Mouse (Mus musculus): ENCODE data around the gene Plekhb1. TPM values are rescaled to one million over a fixed set of nuclear protein-coding genes. Genes with fewer than 3 reads are reported as not detected.

Plekhb1 gene
- polyA plus RNA-seq, 1 experiment from 2014 or later = 16.2 TPM

- Histone ChIP-seq H3K4me1 (replicated peaks; ENCODE audit: control insufficient read depth, insufficient read depth, low read length) (no peaks in the 10 kb centered on the region), H3K27ac (ENCODE audit: low read depth) (no peak overlapping the region), H3K4me3 (ENCODE audit: low read depth, low read length) (no peak overlapping the region), H3K27me3 (replicated peaks; ENCODE audit: control insufficient read depth, insufficient read depth, low read length) (no peaks in the 10 kb centered on the region), H3K9me3 (ENCODE audit: control insufficient read depth, low read length) (no peaks in the 10 kb centered on the region), H3K9ac (ENCODE audit: low read length) (no peak overlapping the region), H3K4me2 (ENCODE audit: low read length) (no peak overlapping the region), H3K36me3 (ENCODE audit: control insufficient read depth, insufficient read depth, low read length) (0 out of 2 replicates have a peak, but pooled peaks cover 3% of the 10 kb centered on the region)
- peak; percentile 37 for DNase-seq (ENCODE audit: low spot score)
- 79% methylated on average over 6 of the region's 6 CpGs for WGBS
- ATAC-seq (replicated peaks; ENCODE audit: low FRiP score, low TSS enrichment, low read depth) = no peak
Measured at GRCm38 (mm10) chr7:100650421-100650820, 11.8 kb downstream of the Plekhb1 start.

GRCm38 (mm10) chr7:100649826-100650225, 12.4 kb downstream of the Plekhb1 start:
- peak; percentile 47 for DNase-seq (ENCODE audit: low spot score)
- 66% methylated on average over 8 of the region's 8 CpGs for WGBS

GRCm38 (mm10) chr7:100649095-100649494, 13.1 kb downstream of the Plekhb1 start:
- no peaks in the 10 kb centered on the region for H3K27me3 ChIP-seq (replicated peaks; ENCODE audit: control insufficient read depth, insufficient read depth, low read length)
- no peak overlapping the region for H3K4me2 ChIP-seq (ENCODE audit: low read length)
- DNase-seq (ENCODE audit: low spot score) = peak; percentile 43
- 0 out of 2 replicates have a peak, but pooled peaks cover 3% of the 10 kb centered on the region for H3K36me3 ChIP-seq (ENCODE audit: control insufficient read depth, insufficient read depth, low read length)
- H3K4me1 ChIP-seq (replicated peaks; ENCODE audit: control insufficient read depth, insufficient read depth, low read length) = no peaks in the 10 kb centered on the region
- H3K4me3 ChIP-seq (ENCODE audit: low read depth, low read length) = no peak overlapping the region
- no peak for ATAC-seq (replicated peaks; ENCODE audit: low FRiP score, low TSS enrichment, low read depth)
- no peaks in the 10 kb centered on the region for H3K9me3 ChIP-seq (ENCODE audit: control insufficient read depth, low read length)
- no peak overlapping the region for H3K27ac ChIP-seq (ENCODE audit: low read depth)
- 76% methylated on average over 4 of the region's 4 CpGs for WGBS
- H3K9ac ChIP-seq (ENCODE audit: low read length) = no peak overlapping the region

More at GRCm38 (mm10) chr7:100649826-100650225, 12.4 kb downstream of the Plekhb1 start:
- Histone ChIP-seq H3K9me3 (ENCODE audit: control insufficient read depth, low read length) (no peaks in the 10 kb centered on the region), H3K27ac (ENCODE audit: low read depth) (no peak overlapping the region), H3K9ac (ENCODE audit: low read length) (no peak overlapping the region), H3K4me1 (replicated peaks; ENCODE audit: control insufficient read depth, insufficient read depth, low read length) (no peaks in the 10 kb centered on the region), H3K36me3 (ENCODE audit: control insufficient read depth, insufficient read depth, low read length) (0 out of 2 replicates have a peak, but pooled peaks cover 3% of the 10 kb centered on the region), H3K27me3 (replicated peaks; ENCODE audit: control insufficient read depth, insufficient read depth, low read length) (no peaks in the 10 kb centered on the region), H3K4me3 (ENCODE audit: low read depth, low read length) (no peak overlapping the region), H3K4me2 (ENCODE audit: low read length) (no peak overlapping the region)
- ATAC-seq (replicated peaks; ENCODE audit: low FRiP score, low TSS enrichment, low read depth) = no peak

- WGBS = 35% methylated on average over 3 of the region's 3 CpGs
- no peak for ATAC-seq (replicated peaks; ENCODE audit: low FRiP score, low TSS enrichment, low read depth)
Measured at GRCm38 (mm10) chr7:100645147-100645546, 17.1 kb downstream of the Plekhb1 start.

GRCm38 (mm10) chr7:100642413-100642812, 19.8 kb downstream of the Plekhb1 start:
- Histone ChIP-seq H3K36me3 (ENCODE audit: control insufficient read depth, insufficient read depth, low read length) (peaks cover 30% of the 10 kb centered on the region), H3K4me3 (ENCODE audit: low read depth, low read length) (no peak overlapping the region), H3K27ac (ENCODE audit: low read depth) (0 out of 2 replicates have a peak overlapping the region, but pooled peaks have one; percentile 25), H3K27me3 (replicated peaks; ENCODE audit: control insufficient read depth, insufficient read depth, low read length) (no peaks in the 10 kb centered on the region), H3K9me3 (ENCODE audit: control insufficient read depth, low read length) (no peaks in the 10 kb centered on the region), H3K4me1 (replicated peaks; ENCODE audit: control insufficient read depth, insufficient read depth, low read length) (no peaks in the 10 kb centered on the region), H3K4me2 (ENCODE audit: low read length) (no peak overlapping the region), H3K9ac (ENCODE audit: low read length) (no peak overlapping the region)
- DNase-seq (ENCODE audit: low spot score) = no peak
- peak; percentile 52; the same call in 1 of the 2 replicates for ATAC-seq (replicated peaks; ENCODE audit: low FRiP score, low TSS enrichment, low read depth)
- 79% methylated on average over 4 of the region's 4 CpGs for WGBS

More at GRCm38 (mm10) chr7:100645147-100645546, 17.1 kb downstream of the Plekhb1 start:
- H3K4me3 ChIP-seq (ENCODE audit: low read depth, low read length) = no peak overlapping the region
- H3K27ac ChIP-seq (ENCODE audit: low read depth) = no peak overlapping the region
- H3K27me3 ChIP-seq (replicated peaks; ENCODE audit: control insufficient read depth, insufficient read depth, low read length) = no peaks in the 10 kb centered on the region
- no peak overlapping the region for H3K4me2 ChIP-seq (ENCODE audit: low read length)
- H3K9me3 ChIP-seq (ENCODE audit: control insufficient read depth, low read length) = no peaks in the 10 kb centered on the region
- H3K36me3 ChIP-seq (ENCODE audit: control insufficient read depth, insufficient read depth, low read length) = peaks cover 22% of the 10 kb centered on the region
- H3K4me1 ChIP-seq (replicated peaks; ENCODE audit: control insufficient read depth, insufficient read depth, low read length) = no peaks in the 10 kb centered on the region
- peak; percentile 89 for DNase-seq (ENCODE audit: low spot score)
- H3K9ac ChIP-seq (ENCODE audit: low read length) = no peak overlapping the region

GRCm38 (mm10) chr7:100637657-100638056, 24.6 kb downstream of the Plekhb1 start:
- DNase-seq (ENCODE audit: low spot score) = peak; percentile 50
- ATAC-seq (replicated peaks; ENCODE audit: low FRiP score, low TSS enrichment, low read depth) = no peak
- Histone ChIP-seq H3K9ac (ENCODE audit: low read length) (no peak overlapping the region), H3K4me2 (ENCODE audit: low read length) (no peak overlapping the region), H3K4me3 (ENCODE audit: low read depth, low read length) (no peak overlapping the region), H3K27me3 (replicated peaks; ENCODE audit: control insufficient read depth, insufficient read depth, low read length) (no peaks in the 10 kb centered on the region), H3K9me3 (ENCODE audit: control insufficient read depth, low read length) (no peaks in the 10 kb centered on the region), H3K36me3 (ENCODE audit: control insufficient read depth, insufficient read depth, low read length) (peaks cover 42% of the 10 kb centered on the region), H3K27ac (ENCODE audit: low read depth) (no peak overlapping the region), H3K4me1 (replicated peaks; ENCODE audit: control insufficient read depth, insufficient read depth, low read length) (no peaks in the 10 kb centered on the region)
- 13% methylated on average over 1 of the region's 1 CpGs for WGBS

- no peak overlapping the region for H3K4me3 ChIP-seq (ENCODE audit: low read depth, low read length)
- H3K27me3 ChIP-seq (replicated peaks; ENCODE audit: control insufficient read depth, insufficient read depth, low read length) = no peaks in the 10 kb centered on the region
Measured at GRCm38 (mm10) chr7:100624538-100624937, 37.7 kb downstream of the Plekhb1 start.

GRCm38 (mm10) chr7:100622277-100622676, 39.9 kb downstream of the Plekhb1 start:
- DNase-seq (ENCODE audit: low spot score) = no peak
- no peaks in the 10 kb centered on the region for H3K4me1 ChIP-seq (replicated peaks; ENCODE audit: control insufficient read depth, insufficient read depth, low read length)
- WGBS = 84% methylated on average over 2 of the region's 2 CpGs
- no peaks in the 10 kb centered on the region for H3K27me3 ChIP-seq (replicated peaks; ENCODE audit: control insufficient read depth, insufficient read depth, low read length)
- no peak for ATAC-seq (replicated peaks; ENCODE audit: low FRiP score, low TSS enrichment, low read depth)
- no peaks in the 10 kb centered on the region for H3K9me3 ChIP-seq (ENCODE audit: control insufficient read depth, low read length)
- no peaks in the 10 kb centered on the region for H3K36me3 ChIP-seq (ENCODE audit: control insufficient read depth, insufficient read depth, low read length)
- no peak overlapping the region for H3K9ac ChIP-seq (ENCODE audit: low read length)
- no peak overlapping the region for H3K4me2 ChIP-seq (ENCODE audit: low read length)
- no peak overlapping the region for H3K4me3 ChIP-seq (ENCODE audit: low read depth, low read length)
- no peak overlapping the region for H3K27ac ChIP-seq (ENCODE audit: low read depth)

More at GRCm38 (mm10) chr7:100624538-100624937, 37.7 kb downstream of the Plekhb1 start:
- no peak overlapping the region for H3K9ac ChIP-seq (ENCODE audit: low read length)
- 63% methylated on average over 3 of the region's 3 CpGs for WGBS
- H3K27ac ChIP-seq (ENCODE audit: low read depth) = no peak overlapping the region
- no peak for DNase-seq (ENCODE audit: low spot score)
- no peaks in the 10 kb centered on the region for H3K4me1 ChIP-seq (replicated peaks; ENCODE audit: control insufficient read depth, insufficient read depth, low read length)
- H3K4me2 ChIP-seq (ENCODE audit: low read length) = no peak overlapping the region
- peaks cover 16% of the 10 kb centered on the region for H3K36me3 ChIP-seq (ENCODE audit: control insufficient read depth, insufficient read depth, low read length)
- ATAC-seq (replicated peaks; ENCODE audit: low FRiP score, low TSS enrichment, low read depth) = no peak
- H3K9me3 ChIP-seq (ENCODE audit: control insufficient read depth, low read length) = no peaks in the 10 kb centered on the region

GRCm38 (mm10) chr7:100616121-100616857, 45.9 kb downstream of the Plekhb1 start:
- 90% methylated on average over 4 of the region's 4 CpGs for WGBS
- ATAC-seq (replicated peaks; ENCODE audit: low FRiP score, low TSS enrichment, low read depth) (no peak), DNase-seq (ENCODE audit: low spot score) (no peak)
- Histone ChIP-seq H3K27ac (ENCODE audit: low read depth) (no peak overlapping the region), H3K9me3 (ENCODE audit: control insufficient read depth, low read length) (no peaks in the 10 kb centered on the region), H3K4me1 (replicated peaks; ENCODE audit: control insufficient read depth, insufficient read depth, low read length) (no peaks in the 10 kb centered on the region), H3K4me3 (ENCODE audit: low read depth, low read length) (no peak overlapping the region), H3K27me3 (replicated peaks; ENCODE audit: control insufficient read depth, insufficient read depth, low read length) (no peaks in the 10 kb centered on the region), H3K36me3 (ENCODE audit: control insufficient read depth, insufficient read depth, low read length) (no peaks in the 10 kb centered on the region), H3K9ac (ENCODE audit: low read length) (no peak overlapping the region), H3K4me2 (ENCODE audit: low read length) (no peak overlapping the region)

Data from intestine, embryonic 14.5 days (tissue).